Mouse (Mus musculus) Patski (cell line): ENCODE data around the gene Chp1. TPM values are rescaled to one million over a fixed set of nuclear protein-coding genes. Genes with fewer than 3 reads are reported as not detected.
"Not testable (repeated sequence)": the region's sequence is repeated elsewhere in the genome, so short reads cannot be mapped to it uniquely, and the experiment has no call there.

Source experiments
- ATAC-seq: fragments of 100-300 bp; one replicate; pipeline ENCODE4 v1.8.0; 2021
- CTCF ChIA-PET: fragments of 350-600 bp; sonication (Branson Sonifier 250); formaldehyde crosslinking; loops from one replicate; lab custom pipeline; 2022; ENCODE audit warnings: inconsistent platforms; lab: Charles Lee
- POLR2A ChIA-PET: fragments of 350-600 bp; sonication (Branson Sonifier 250); formaldehyde crosslinking; loops from one replicate; lab custom pipeline; 2022; ENCODE audit warnings: antibody characterized with exemption, inconsistent platforms; lab: Charles Lee
- DNase-seq: peaks from one replicate; pipeline ENCODE4 v3.0.0-alpha.2; 2011; ENCODE audit warnings: low read depth, low spot score
- H3K27me3 ChIP-seq: fragments of 371-371 bp; one replicate; pipeline ENCODE4 v1.5.1; 2021
- CTCF ChIP-seq: fragments of 100-300 bp; IDR thresholded peaks from one replicate; pipeline ENCODE4 v1.5.1; 2021
- in situ Hi-C: fragments of 300-500 bp; cut with MboI; formaldehyde crosslinking; loops from 3 replicates; pipeline ENCODE4 v1.11.1; 2018; ENCODE audit warnings: low pct_unique_long_range_greater_than_20kb, mixed read lengths
- polyA plus RNA-seq: library from polyadenylated mRNA; unstranded; gene quantifications from one replicate; pipeline ENCODE4 v1.2.3, GENCODE M21; 2021

Chp1 gene
- 114 TPM for polyA plus RNA-seq

GRCm38 (mm10) chr2:119547522-119548370, at the start of gene Chp1, which contains the start of gene Exd1:
Gene Chp1, plus strand, starts transcription at chr2:119547697.
Gene Exd1, minus strand, starts transcription at chr2:119547627.
- peak; percentile 85 for DNase-seq
- POLR2A ChIA-PET: interaction anchor here (0.6 to 2.1 kb wide), 4 partner anchors 10 to 46 kb away, joined by 3 to 15 read pairs (median 4); no protein-coding TSS in a partner anchor
- ATAC-seq: peak; percentile 90
- in situ Hi-C loops: no loop called here
- no peaks in the 10 kb centered on the region for H3K27me3 ChIP-seq
- CTCF ChIA-PET: interaction anchor here (1.0 to 1.3 kb wide), 2 partner anchors 11 to 17 kb away, joined by 3 to 4 read pairs; no protein-coding TSS in a partner anchor
- TF ChIP-seq CTCF: no peak

GRCm38 (mm10) chr2:119498859-119499258, 48.6 kb upstream of the Chp1 start:
- in situ Hi-C loops: no loop called here
- ATAC-seq: no peak
- CTCF ChIA-PET: no interaction called here
- POLR2A ChIA-PET: no interaction called here
- no peaks in the 10 kb centered on the region for H3K27me3 ChIP-seq
- TF ChIP-seq CTCF: no peak
- DNase-seq: no peak

- CTCF ChIA-PET: no interaction called here
- DNase-seq (no peak), ATAC-seq (no peak)
- POLR2A ChIA-PET: no interaction called here
- no peaks in the 10 kb centered on the region for H3K27me3 ChIP-seq
- no peak for TF ChIP-seq CTCF
- in situ Hi-C loops: no loop called here
These were observed 46.4 kb upstream of the Chp1 start for GRCm38 (mm10) chr2:119500965-119501652.

- ATAC-seq (no peak), DNase-seq (no peak)
- ChIA-PET CTCF (interaction anchor here (0.8 kb wide), 1 partner anchor 29 kb away, joined by 3 read pairs; no protein-coding TSS in a partner anchor), POLR2A (no interaction called here)
- H3K27me3 ChIP-seq: no peaks in the 10 kb centered on the region
- TF ChIP-seq CTCF: peak; percentile 79
- in situ Hi-C loops: no loop called here
These were observed 40.4 kb upstream of the Chp1 start for GRCm38 (mm10) chr2:119507108-119507507.

GRCm38 (mm10) chr2:119508518-119508917, 39.0 kb upstream of the Chp1 start:
- in situ Hi-C loops, H3K27me3 ChIP-seq, DNase-seq, CTCF ChIA-PET, POLR2A ChIA-PET, ATAC-seq: not testable (repeated sequence)

GRCm38 (mm10) chr2:119510856-119511255, 36.6 kb upstream of the Chp1 start:
- H3K27me3 ChIP-seq: no peaks in the 10 kb centered on the region
- DNase-seq: no peak
- in situ Hi-C loops: no loop called here
- no peak for TF ChIP-seq CTCF
- CTCF ChIA-PET: no interaction called here
- POLR2A ChIA-PET: no interaction called here
- no peak for ATAC-seq

- ATAC-seq: no peak
- ChIA-PET CTCF (interaction anchor here (1.0 to 1.3 kb wide), 3 partner anchors 28 to 45 kb away, joined by 3 read pairs; no protein-coding TSS in a partner anchor), POLR2A (no interaction called here)
- peak; percentile 47 for TF ChIP-seq CTCF
- no peaks in the 10 kb centered on the region for H3K27me3 ChIP-seq
- no peak for DNase-seq
- in situ Hi-C loops: no loop called here
These were observed 35.2 kb upstream of the Chp1 start for GRCm38 (mm10) chr2:119512292-119512691.

- POLR2A ChIA-PET: no interaction called here
- H3K27me3 ChIP-seq: no peaks in the 10 kb centered on the region
- no peak for TF ChIP-seq CTCF
- ATAC-seq (no peak), DNase-seq (no peak)
- CTCF ChIA-PET: no interaction called here
- in situ Hi-C loops: no loop called here
These were observed 33.4 kb upstream of the Chp1 start for GRCm38 (mm10) chr2:119514026-119514522.

- ChIA-PET CTCF (interaction anchor here (1.1 to 1.2 kb wide), 2 partner anchors 8 to 72 kb away, joined by 3 read pairs; no protein-coding TSS in a partner anchor), POLR2A (no interaction called here)
- ATAC-seq (no peak), DNase-seq (no peak)
- TF ChIP-seq CTCF: no peak
- in situ Hi-C loops: loop anchor here (5.0 kb wide), 2 partner anchors 40 to 90 kb away; partner anchors contain the start of gene Ino80
- H3K27me3 ChIP-seq: no peaks in the 10 kb centered on the region
These were observed 30.7 kb upstream of the Chp1 start for GRCm38 (mm10) chr2:119516811-119517210.

GRCm38 (mm10) chr2:119520550-119520949, 26.9 kb upstream of the Chp1 start:
- TF ChIP-seq CTCF: peak; percentile 41
- no peak for DNase-seq
- ATAC-seq: no peak
- no peaks in the 10 kb centered on the region for H3K27me3 ChIP-seq
- POLR2A ChIA-PET: no interaction called here
- CTCF ChIA-PET: interaction anchor here (1.2 kb wide), 1 partner anchor 22 kb away, joined by 3 read pairs; no protein-coding TSS in a partner anchor
- in situ Hi-C loops: loop anchor here (5.0 kb wide), 1 partner anchor 223 kb away; no protein-coding TSS in a partner anchor
